Mouse (Mus musculus) frontal cortex, adult 2 months (tissue): ENCODE results near the gene Fgb. TPM values are rescaled to one million over a fixed set of nuclear protein-coding genes. Genes with fewer than 3 reads are reported as not detected.
A peak's percentile ranks its signal among the peaks of the same experiment; 100 is the strongest.

Experiments used
- DNase-seq, 2 experiments: peaks; one replicate each; pipeline ENCODE4 v3.0.0; 2022; ENCODE audit warnings: low spot score in 1 of 2; ENCODE audit errors: extremely low spot score in 1 of 2
- polyA plus RNA-seq: library from polyadenylated mRNA; depleted of rRNA; stranded (reverse); fragments of >200 nt; gene quantifications from 2 replicates; pipeline ENCODE4 v1.2.3, GENCODE M21; 2012; rRNA removed

Fgb gene
- polyA plus RNA-seq: 0.08 TPM in 1 of 2 replicates, not detected in the other

GRCm38 (mm10) chr3:83049680-83050079 lies at the start of gene Fgb:
Gene Fgb (minus strand): TSS chr3:83049863.
- no peak for DNase-seq

DNA sequence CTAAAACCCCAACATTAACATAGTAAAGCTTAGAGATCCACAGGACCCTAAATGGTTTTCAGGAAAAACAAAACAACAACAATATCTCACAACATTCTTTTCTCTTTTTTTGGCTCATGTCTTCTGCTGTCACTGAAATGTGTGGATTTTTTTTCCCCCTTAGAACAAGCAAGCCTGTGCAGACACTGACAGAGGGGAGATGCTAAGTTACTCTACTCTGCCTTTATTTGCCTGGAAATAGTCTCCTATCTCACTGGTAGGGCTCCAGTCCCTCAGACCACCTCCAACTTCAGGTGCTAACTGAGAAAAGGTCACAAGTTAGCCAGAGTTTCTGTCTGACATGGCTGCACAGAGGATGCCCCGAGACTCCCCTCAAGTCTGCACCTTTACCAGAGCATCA lies 49.5 kb upstream of the Fgb start:
- no peak for DNase-seq

DNA sequence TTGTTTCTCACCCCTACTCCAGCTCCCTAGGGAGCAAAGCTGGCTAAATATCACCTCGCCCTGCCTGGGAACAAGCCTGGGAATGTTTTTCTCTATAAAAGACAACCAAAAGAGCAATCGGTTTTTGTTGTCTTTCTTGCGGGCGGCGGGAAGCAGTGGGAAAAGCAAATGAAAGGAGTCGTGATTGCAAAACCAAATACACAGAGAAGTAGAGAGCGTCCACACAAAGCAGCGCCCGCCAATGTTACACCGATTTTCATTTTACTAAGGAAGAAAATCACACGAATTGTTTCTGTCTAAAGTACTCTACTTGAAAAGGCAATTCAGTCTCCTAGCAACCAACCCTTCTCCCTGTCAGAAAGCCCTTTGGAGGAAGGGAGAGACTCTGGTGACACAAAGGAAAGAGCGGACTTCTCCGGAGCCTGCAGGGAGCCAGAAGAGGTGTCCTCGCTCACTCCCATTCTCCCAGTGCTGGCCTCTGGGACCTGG lies 48.9 kb upstream of the Fgb start:
- DNase-seq: peak in 1 of 2 experiments; percentile 46

GRCm38 (mm10) chr3:83097586-83097985 lies 47.9 kb upstream of the Fgb start:
- DNase-seq: no peak

GRCm38 (mm10) chr3:83080567-83081055 lies 30.9 kb upstream of the Fgb start:
- DNase-seq: peak in 1 of 2 experiments; percentile 80

- peak in 1 of 2 experiments; percentile 21 for DNase-seq
These were observed 26.9 kb upstream of the Fgb start for GRCm38 (mm10) chr3:83076563-83076962.

- DNase-seq: no peak
These were observed 20.6 kb upstream of the Fgb start for GRCm38 (mm10) chr3:83070231-83070630.

- DNase-seq: no peak
These were observed 19.2 kb upstream of the Fgb start for GRCm38 (mm10) chr3:83068869-83069268.

GRCm38 (mm10) chr3:83067920-83068319 lies 18.3 kb upstream of the Fgb start:
- no peak for DNase-seq

DNA sequence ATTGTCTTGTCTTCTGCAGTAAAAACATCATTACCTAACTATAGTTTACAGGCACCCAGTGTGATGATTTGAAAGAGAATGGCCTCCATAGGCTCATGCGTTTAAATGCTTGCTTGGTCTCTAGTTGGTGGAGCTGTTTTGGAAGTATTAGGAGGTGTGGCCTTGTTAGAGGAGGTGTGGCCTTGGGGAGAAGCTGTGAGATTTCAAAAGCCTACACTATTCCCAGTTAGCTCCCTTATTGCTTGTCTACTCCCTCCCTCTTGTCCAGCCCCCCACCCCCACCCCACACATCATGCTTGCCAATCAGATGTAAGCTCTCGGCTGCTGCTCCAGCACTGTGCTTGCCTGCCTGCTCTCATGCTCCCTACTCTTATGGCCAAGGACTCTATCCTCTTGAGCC lies 7.4 kb upstream of the Fgb start:
- no peak for DNase-seq

DNA sequence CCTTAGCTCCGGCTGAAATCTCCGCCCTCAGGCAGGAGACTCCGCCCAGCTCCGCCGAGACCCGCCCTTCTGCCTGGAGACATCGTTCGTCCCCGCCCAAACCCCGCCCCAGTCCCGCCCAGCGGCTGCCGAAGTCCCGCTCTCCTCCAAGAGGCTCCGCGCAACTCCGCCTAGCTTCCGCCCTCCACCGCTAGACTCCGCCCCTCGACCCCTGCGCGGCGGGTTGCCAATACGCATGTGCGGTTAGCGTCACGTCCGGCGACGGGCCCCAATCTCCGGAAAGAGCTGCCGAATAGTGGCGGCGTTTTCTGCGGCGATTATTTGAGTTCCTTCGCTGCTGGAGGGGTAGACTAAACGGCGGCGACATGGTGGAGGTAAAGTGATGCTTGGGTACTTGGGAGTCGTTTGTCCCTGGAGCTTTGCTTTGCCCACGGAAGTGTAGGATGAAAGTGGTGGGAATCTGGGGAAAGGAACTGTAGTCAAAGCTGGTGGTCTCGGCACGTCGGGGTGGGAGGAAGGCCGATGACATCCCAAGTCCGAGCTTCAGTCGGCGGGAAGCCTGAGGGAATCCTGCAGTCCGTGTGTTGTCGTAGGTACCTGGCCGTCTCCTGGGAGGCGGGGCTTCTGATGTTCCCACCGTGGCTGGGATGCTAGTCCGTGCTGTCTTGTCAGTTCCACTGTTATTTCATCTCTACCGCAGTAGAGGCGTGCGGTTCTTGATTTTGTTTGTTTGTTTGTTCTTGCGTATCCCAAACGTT lies 5.8 kb upstream of the Fgb start, which contains the start of gene Plrg1:
Gene Plrg1, plus strand, starts transcription at position 242 of the 758 bp plus-strand sequence.
- DNase-seq: peak; percentile 92 to 99

GRCm38 (mm10) chr3:83054759-83055158 lies 5.1 kb upstream of the Fgb start:
- no peak for DNase-seq

DNA sequence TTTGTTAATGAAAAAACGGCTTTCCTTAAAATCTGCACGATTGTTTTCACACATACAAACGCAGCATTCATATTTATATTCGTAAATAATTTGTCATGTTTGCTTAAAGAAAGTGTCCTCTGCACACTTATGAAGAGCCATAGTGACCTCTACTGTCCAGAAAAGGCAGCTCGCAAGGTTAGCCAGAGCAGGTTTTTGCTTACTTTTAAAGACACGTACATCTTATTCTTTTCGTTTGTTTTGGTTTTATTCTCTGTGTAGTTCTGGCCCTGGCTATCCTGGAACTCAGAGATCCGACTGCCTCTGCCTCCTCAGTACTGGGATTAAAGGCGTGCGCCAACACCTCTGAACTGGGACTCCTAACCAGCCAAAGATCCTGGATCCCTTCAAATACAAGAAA lies 4.1 kb upstream of the Fgb start:
- DNase-seq: peak in 1 of 2 experiments; percentile 54

GRCm38 (mm10) chr3:83053126-83053525 lies 3.5 kb upstream of the Fgb start:
- DNase-seq: no peak

GRCm38 (mm10) chr3:83052102-83052501 lies 2.4 kb upstream of the Fgb start:
- DNase-seq: no peak

DNA sequence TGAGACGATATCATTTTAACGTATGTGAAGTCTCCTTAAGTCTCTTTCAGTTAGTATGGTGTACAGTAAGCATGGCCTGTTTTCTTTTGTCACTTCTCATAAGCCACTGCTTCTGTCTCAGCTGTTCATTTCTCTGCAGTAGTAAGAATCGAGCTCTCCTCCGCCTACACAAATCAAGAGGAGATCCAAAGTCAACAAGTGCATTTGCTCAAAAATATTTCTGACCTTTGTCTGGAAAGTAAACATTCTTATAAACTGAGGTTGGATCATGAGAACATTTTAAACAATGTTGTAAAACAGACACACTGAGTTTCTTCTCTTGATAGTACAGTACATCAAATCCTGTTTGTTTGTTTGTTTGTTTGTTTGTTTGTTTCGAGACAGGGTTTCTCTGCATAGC lies 998 bp upstream of the Fgb start:
- DNase-seq: no peak

- no peak for DNase-seq
These were observed 3.0 kb downstream of the Fgb start for GRCm38 (mm10) chr3:83046649-83047048.

DNA sequence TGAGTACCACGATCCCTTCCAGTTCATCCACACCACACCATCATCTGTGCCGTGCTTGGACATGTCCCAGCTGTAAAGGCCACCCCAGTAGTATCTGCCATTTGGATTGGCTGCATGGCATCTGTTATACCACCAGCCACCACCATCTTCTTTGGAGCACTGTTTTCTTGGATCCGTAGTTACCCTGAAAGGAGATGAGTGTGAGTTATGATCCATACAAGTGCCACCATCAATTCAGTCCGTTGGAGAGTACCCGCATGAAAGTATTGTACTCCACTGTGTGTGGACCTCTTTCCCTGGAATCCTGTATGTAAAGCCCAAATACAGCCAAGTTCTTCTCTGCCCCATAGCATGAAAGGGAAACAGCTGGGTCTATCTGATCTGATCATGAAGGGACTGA lies 7.2 kb downstream of the Fgb start:
- DNase-seq: no peak

- DNase-seq: no peak
These were observed 10.0 kb downstream of the Fgb start for GRCm38 (mm10) chr3:83039666-83040065.

DNA sequence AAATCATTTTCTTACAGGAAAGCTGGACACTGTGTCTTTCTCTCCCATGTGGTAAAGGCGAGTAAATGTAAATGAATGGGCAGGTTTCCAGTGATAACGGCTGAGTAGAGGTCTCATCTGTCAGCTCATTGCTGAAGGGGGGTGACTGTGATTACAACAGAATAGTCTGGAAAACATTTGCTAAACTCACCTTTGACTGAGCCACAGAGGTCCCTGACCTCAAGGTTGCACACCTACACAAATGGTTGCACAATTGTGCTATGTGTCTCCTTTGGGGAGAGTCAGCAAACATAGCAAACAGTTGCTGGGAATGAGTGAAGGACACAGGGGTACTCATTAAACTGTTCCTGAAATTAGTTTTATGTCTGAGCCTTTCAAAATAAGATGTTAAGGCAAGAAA lies 10.8 kb downstream of the Fgb start:
- DNase-seq: no peak

- no peak for DNase-seq
These were observed 15.9 kb downstream of the Fgb start for GRCm38 (mm10) chr3:83033801-83034200.

DNA sequence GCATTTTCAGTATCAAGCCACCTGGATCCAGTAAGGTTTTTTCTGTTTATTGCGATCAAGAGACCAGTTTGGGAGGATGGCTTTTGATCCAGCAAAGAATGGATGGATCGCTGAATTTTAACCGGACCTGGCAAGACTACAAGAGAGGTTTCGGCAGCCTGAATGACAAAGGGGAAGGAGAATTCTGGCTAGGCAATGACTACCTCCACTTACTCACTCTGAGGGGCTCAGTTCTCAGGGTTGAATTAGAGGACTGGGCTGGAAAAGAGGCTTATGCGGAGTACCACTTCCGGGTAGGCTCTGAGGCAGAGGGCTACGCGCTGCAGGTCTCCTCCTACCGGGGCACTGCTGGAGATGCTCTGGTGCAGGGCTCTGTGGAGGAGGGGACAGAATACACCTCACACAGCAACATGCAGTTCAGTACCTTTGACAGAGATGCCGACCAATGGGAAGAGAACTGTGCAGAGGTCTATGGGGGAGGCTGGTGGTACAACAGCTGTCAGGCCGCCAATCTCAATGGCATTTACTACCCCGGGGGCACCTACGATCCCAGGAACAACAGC lies 16.8 kb downstream of the Fgb start:
- no peak for DNase-seq
